Mouse (Mus musculus): ENCODE data around the gene Ptprs.

The Ptprs gene

DNA sequence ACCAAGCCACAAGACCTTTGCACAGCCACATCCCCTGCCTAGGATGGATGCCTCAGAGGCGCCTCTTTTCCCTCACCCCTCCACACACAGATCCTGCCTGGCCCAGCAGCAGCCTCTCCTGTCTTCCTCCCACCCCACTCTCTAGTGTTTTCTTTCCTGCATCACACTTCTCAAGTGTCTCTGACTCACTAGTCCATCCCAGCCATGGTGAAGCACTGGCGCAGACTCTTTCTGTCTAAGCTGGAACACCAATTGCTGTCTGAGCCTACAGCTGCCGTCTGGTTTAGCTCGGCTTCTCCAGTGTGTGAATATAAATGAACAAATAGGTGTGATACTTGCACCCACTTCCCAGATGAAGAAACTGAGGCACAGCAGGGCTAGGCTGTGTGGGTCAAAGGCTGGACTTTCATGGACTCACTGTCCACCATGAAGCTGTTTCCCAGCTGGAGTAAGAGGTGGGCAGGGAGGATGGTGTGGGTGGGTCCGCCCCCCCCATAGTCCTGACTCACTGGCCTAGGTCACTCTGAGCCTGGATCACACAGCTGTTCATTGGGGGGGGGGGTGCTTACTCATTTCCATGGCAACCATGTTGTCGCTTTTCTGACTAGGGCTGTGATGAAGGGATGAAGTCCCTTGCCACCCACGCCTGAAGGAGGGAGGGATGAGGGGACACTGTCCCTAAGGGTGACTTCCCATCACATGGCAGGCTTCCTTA, 14.3 kb upstream of the Ptprs start:
- DNase-seq (ENCODE audit: low read depth), result no peak

DNA sequence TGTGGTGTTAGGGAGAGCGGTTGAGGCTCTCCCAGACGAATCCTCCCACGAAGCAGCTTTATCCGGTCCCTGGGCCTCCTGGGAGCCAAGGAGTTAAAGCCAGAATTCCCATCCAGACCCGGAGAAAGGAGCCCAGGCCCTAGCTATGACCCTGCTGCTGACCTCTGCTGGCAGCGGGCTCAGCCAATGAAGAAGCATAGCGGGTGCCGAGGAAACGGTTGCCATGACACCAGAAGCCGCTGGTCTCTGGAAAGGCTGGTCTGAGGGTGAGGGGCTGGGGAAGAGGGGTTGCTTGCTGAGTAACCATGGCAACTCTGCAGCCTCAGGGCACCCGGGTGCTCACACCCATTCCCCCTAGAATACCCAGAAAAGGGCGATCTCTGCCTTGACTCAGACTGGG, 11.7 kb upstream of the Ptprs start:
- no peak for DNase-seq (ENCODE audit: low read depth)

DNA sequence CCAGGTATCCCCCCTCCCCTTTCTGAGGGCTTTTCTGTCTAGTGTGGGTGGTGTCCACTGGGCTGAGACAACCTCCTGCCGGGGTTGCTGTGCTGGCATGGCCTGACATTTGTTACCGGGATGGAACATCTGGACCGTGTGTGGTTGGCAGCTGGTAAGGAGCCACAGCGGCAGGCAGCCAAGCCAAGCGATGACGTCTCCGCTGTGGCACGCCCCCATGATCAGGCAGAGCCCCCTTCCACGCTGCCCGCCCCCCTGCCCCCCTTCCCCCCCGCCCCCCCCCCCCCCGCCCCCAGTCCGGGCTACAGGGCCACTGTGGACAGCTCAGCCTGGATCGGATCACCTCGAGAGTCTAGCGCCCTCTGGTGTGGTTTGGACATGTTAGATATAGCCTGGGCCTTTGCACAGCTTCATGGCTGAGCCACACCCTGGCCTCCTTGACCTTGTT, 11.2 kb upstream of the Ptprs start:
- DNase-seq (ENCODE audit: low read depth), result no peak

DNA sequence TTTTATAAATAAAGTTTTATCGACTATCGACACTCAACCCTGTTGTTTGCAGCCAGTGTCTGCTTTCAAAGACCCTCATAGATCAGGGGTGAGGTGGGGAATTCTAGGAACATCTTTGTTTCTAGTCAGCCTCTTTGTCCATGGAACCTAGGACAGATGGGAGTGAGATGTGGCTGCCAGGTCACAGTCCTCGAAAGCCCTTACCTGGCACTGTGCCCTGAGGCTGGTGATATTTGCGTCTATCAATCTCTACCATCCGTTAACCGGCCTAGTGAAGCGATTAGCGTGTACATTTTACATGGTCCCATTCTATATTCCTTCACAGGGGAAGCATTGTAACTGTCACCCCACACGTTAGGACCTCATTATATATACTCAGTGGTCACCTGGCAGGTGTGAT, 9.6 kb upstream of the Ptprs start:
- DNase-seq (ENCODE audit: low read depth), result no peak

DNA sequence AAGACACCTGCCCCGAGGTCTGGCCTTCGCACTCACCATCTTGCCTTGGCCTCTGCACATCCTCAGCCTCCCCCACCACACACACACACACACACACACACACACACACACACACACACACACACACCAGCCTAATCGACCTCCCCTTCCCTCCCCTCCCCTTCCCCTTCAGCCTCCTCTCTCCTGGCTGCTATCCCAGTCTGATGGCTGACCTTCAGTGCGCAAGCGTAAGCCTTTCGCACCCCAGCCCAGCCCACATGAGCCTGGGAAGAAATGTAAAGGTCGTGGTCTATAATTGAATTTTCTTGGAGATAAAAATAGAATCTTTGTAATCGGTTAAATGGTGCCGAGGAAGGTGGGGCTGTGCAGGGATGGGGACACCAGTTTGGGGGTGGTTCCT, 8.8 kb upstream of the Ptprs start:
- DNase-seq (ENCODE audit: low read depth), result no peak

DNA sequence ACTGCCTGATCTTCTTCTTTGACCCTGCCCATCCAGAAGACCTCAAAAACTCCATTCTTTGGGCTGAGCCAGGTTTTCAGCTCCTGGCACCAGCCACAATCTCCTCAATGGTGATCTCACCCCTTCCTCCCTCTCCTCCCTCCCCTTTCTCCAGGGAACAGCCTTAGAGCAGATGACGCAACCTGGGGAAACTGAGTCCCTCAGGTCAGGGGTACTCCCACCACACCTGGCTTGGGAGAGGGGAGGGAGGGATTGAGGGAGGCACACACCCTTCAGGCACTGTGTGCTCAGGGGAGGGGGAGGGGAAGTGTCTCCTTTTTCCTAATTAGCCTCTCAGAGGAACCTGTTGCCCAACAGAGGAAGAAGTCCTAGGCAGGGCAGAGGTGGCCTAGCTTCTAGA, 6.4 kb upstream of the Ptprs start:
- DNase-seq (ENCODE audit: low read depth), result no peak

DNA sequence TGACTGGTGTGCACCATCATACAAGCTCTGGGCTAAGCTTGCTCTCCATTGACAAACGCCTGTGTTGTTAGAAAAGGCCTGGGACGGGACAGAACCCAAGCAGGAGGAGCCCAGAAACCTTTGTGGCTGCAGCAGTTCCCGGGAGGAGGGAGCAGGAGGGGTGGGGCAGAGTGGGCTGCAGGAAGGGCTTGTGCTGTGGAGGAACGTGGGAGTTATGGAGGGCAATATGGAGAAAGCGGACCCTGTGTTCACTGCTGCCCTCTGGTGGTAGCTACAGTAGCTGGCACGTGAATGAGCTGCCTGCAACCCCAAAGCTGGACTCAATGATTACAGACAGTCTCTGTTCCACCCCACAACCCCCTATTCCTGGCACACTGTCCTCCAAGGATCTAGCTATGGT, 3.1 kb upstream of the Ptprs start:
- DNase-seq (ENCODE audit: low read depth), result peak; percentile 46

DNA sequence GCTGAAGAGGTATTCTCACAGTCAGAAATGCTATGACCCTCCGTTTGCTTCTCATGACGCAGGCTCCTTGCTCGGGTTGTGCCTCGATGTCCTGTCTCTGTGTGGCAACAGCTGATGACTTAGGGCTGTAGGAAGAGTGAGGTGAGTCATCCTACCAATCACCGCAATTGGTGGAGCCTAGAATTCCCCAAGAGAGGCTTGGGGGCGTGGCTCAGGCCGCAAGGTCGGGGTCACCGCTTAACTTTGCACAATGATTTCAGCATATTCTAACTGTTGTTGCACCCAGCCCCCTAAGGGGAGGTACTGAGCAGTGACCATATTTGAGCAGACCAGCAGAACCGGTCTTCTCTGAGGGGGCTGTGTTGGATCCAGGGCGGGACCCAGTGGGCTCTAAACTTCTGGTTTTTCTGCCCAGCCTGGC, 1.9 kb upstream of the Ptprs start:
- no peak for DNase-seq (ENCODE audit: low read depth)

DNA sequence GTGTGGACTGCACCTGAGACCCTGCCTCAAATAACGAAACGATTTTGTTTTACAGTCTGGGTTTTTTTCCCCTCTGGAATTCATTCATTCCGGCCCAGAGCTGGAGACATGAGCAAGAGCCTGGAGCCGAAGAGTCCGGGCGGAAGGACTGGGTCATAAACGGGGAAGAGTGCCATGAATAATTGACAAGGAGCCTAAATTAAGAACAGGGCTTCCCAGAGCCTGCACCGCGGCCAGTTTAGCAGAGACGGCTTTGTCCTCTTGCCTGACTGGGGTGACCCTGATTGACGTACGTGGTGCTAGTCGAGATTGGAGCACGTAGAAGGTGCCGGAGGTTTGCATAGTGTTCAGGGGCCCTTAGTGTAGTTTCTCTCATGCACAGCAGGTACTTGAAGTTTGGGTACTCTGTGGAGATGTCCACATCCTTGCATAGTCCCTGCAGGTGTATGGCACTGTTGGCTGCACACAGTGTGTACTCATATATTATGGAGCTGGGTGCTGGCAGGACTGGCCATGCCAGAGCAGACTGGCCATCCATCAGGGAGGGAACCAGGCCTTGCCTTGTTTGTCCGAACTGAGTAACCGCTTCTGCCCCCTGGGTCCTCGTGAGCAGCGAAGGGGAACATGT, 1.0 kb upstream of the Ptprs start:
- no peak for DNase-seq (ENCODE audit: low read depth)

DNA sequence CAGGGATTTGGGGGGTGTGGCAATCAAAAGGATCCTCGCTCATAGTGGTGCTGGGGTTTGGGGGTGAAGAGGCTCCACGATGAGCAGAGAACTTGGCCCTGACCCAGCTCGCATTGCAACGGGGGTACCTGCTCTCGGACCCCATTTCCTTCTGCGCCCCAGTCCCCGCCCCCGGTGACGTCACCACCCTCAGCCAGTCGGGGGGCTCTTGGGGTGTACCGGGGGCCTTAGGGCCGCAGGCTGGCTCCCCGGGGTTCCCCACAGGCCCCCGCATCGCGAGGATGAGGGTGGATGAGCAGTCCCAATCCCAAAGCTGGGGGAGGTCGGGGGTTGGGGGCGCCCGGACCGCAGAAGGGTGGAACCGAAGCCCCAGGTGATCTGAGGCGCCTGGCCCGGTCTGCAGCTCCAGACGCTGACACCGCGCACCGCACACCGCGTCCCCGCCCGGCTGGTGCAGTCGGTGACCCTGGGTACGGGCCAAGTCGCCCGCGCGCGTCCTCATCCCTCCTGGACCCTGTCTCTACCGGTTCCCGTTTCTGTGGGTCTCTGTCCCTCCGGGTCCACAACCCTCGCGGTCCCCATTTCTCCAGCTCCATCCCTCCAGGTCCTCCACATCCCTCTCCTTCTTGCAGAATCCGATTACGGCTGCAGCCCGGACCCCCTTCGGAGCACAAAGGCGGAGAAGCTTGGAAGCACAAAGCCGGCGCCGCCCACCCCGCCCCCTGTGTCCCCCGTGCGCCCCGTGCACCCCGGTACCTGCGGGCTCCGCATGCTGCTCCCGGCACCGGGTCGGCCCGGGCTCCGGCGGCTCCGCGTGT, 490 bp downstream of the Ptprs start:
- DNase-seq (ENCODE audit: low read depth), result no peak

DNA sequence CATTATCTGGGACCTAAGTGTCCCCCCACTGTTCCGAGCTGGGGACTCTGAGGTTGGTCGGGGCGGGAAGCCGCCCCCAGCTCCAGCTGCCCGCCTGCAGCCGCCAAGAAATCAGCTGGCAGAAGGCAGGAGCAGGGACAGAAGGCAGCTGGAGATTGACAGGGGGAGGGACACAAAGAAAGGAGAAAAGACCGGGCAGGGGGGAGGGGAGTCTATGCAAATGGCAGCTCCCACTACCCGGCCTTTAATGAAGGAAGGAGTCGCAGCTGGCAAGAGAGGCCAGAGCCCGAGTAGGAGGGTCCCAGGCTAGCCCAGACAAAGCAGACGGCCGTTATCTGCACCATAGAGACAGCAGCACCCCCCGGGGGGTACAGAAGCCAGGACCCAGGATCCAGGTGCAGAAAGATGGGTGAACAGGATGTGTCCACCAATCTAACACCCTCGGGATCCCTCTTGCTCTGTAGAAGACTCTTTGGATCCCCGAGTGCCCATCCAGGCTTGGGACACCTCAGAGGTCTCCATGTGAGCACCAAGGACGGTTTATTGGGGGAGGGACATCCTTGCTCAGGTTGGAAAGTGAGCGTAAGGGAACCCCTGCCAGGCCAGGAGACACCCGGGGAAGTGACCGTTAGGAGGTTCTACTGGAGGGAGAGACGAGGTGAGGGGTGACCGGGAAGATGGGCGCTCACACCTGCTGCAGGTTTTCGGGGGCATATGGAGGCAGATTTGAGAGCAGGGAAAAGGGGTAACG, 1.3 kb downstream of the Ptprs start:
- no peak for DNase-seq (ENCODE audit: low read depth)

DNA sequence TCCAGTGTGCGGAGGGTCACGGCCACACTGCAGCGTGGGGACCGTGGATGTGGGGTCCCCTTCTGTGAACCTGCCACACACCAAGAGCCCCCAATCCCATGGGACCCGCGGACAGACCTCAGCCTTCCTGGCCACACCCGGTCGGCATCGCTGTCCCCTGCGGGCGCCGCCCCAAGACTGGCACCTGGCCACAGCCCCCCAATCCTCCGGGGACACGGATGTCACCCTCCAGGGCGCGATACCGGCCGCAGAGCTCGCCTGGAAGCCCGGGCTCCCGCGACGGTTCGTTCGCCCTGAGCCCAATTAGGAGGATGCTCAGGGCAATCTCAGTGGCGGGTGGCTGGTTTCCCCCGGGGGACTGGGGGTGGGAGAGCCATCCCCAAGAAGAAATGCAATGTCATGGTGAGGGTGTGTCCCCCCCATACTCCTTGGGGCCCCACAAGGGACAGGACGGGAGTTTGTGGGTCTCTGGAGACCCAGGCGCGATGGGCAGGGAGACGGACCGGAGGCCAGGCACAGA, 1.9 kb downstream of the Ptprs start:
- DNase-seq (ENCODE audit: low read depth), result no peak

DNA sequence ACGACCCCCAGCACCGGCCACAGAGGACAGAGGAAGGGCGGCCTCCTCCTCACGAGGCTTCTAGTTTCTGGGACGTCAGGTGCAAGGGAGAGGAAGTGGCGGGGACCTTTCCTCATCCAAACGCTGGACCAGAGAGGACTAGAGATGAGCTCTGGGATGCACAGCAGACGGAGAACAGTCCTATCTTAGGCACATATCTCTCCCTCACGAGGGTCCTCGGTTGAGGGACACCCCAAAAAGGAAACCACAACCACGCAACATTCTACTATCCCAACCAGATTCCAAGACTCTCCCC, 2.7 kb downstream of the Ptprs start:
- DNase-seq (ENCODE audit: low read depth), result no peak

DNA sequence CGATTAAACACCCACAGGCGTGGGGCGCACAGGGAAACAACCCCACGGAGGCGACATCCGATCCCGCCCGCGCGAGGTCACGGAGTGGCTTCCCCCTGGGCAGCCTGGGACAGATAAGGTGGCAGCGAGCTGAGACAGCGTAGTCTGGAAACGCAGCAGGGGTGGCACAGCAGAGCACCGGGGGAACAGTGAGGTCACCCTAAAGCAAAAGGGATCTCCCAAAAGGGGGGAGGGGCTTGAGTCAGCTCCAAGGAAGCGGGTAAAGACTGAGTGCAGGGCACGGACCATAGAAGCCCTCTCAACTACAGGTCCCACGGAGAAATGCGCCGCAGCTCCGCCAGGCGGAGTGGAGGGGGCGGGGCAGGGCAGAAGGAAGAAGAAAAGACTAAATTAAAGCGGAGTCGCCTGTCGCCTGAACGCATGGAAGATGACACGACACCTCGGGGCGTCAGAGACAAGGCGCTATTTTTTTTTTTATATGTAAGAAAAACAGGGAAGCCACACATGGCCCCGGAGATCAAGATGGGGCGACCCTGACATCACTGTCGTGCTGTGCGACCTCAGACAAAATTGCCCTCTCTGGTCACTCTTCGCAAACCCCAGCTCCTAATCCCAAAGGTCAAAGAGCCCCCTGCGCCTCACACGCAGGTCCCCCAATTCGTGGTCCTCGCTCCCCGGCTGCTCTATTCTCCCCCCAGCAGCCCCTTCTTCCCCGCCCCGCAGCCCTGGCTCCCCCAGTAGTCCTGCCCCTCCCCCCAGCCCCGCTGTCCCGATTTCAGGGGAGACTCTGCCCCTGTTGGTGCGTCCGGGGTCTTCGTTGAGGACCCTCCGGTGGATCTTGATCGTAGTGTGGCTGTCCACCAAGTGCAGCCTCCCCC, 3.3 kb downstream of the Ptprs start:
- peak; percentile 49 for DNase-seq (ENCODE audit: low read depth)

DNA sequence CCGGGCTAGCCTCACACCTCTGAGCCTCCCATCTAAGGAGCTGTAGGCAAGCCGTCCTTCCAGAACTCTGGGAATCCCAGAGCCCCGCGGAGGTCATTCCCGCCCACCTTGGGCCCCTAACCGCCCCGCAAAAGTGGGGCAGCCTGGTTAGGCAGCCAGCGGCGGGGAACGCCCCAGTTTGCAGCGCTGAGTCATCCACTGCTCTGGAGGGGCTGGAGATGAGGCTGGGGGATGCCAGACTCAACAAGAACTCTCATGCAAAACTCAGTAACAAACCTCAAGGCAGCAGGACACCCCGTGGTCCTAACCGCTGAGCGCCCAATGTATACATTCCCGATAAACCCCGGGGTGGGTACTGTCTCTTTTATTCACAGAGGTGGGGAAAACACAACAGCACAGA, 4.2 kb downstream of the Ptprs start:
- DNase-seq (ENCODE audit: low read depth), result no peak

DNA sequence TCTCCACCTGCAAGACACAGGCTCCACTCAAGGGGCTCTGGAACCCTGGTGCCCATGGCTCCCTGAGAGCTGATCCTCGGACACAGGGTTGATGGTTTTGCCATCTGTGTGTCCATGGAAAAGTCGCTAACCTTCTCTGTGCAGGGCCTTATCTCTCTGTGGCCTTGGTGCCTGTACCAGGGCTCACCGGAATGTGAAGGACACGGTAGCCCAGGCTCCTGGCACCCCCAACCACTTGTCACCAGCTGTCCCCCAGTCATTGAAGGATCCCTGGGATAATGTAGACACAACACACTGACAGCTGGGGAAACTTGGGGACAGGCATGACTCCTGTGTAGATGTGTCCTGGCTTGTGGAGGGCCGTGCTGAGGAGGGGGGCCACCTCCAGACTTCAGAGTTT, 5.1 kb downstream of the Ptprs start:
- no peak for DNase-seq (ENCODE audit: low read depth)

DNA sequence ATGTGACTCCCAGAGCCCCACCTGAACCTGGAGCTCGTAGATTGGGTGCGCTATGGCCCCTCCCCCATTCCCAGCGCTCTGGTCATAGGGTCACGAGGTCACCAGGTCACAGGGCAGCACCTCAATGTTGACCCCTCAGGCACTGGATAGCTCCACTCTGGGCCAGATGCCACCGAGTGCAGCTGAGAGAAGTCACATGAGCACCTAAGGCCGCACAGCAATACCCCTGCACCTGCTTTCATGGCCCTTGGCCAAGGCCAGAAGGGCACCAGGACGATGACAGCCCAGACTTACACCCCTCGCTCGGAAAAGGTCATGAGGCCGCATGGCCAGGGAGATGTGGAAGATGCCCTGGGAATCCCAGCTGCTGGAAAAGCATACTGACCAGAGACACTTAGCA, 5.7 kb downstream of the Ptprs start:
- no peak for DNase-seq (ENCODE audit: low read depth)

DNA sequence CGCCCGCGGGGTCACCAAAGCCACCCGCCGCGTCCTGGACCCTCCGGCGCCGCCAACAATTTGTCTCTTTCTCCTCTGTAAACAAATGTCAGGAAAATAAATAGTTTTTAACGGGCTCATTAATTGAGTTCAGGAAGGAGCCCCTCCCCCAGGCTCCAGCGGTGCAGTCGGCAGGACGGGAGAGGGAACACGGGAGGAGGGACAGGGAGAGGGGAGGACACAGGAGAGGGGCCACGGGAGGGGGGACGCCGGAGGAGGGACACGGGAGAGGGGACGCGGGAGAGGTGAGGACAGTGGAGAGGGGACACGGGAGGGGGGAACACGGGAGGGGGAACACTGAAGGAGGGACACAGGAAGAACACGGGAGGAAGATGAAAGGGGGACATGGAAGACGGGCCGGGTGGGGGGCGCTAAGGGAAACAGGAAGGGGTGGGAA, 6.3 kb downstream of the Ptprs start:
- DNase-seq (ENCODE audit: low read depth), result no peak

DNA sequence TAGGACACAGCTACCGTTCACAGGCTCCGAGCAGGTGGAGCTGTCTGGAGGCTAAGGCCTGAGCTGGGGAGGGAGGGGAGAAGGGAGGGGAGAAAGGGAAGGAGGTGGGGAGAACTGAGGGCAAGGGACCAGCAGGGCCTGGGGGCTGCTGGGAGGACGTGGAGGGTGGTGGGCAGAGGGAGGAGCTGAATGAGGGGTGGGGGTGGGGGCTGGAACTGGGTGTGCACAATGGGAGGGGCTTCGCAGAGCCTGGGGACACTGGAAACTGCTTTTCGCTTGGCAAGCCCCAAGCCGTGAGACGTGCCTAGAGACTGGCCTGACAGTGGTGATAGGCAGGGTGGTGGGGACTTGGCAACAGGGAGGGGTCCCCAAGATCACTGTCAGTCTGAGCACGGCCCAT, 7.0 kb downstream of the Ptprs start:
- no peak for DNase-seq (ENCODE audit: low read depth)

DNA sequence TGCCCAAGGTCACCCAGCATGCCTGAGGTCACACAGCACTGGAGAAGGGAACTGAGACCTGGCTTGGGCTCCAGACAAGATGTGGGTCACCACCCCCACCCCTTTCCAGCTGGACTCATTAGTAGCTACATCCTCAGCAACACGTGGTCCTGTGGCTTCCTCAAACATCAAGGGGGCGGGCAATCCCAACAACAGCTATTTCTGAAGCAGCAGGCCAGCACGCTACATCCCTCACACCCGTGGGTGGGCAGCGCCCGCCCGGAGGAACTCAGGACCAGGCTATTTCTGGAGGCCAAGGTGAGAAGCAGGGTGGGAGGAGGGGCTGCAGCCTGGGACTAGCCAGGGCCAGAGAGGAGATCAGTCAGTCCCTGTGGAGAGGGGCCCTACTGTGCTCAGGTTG, 7.4 kb downstream of the Ptprs start:
- no peak for DNase-seq (ENCODE audit: low read depth)

DNA sequence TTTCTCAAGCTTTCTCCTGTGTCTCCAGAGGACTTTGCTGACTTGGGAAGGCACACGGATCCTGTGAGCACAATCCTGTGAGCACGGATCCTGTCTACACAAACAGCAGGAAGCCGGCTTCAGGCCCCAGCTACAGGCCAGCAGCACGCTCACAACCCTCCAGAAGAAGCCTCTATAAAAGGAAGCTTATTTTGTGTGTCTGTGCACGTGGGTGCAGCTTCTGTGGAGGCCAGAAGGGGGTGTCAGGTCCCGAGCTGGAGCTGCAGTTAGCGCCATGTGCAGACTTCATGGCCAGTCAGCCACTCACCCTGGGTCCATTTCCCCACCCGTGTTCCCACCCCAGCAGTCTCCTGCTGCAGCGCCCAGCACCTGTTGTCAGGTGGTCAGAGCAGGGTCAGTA, 7.9 kb downstream of the Ptprs start:
- no peak for DNase-seq (ENCODE audit: low read depth)

Data from c-Kit-positive CD71-positive TER-119-negative erythroid progenitor cells, embryonic 14.5 days (primary cell).